Mouse (Mus musculus) kidney, postnatal 14 days (tissue): ENCODE measurements around the gene A630089N07Rik.
"Not testable (repeated sequence)": the region's sequence is repeated elsewhere in the genome, so short reads cannot be mapped to it uniquely, and the experiment has no call there.

ENCODE experiments used
- DNase-seq: peaks from one replicate; pipeline ENCODE4 v3.0.0; 2022; ENCODE audit warnings: mixed read lengths

A630089N07Rik gene

DNA sequence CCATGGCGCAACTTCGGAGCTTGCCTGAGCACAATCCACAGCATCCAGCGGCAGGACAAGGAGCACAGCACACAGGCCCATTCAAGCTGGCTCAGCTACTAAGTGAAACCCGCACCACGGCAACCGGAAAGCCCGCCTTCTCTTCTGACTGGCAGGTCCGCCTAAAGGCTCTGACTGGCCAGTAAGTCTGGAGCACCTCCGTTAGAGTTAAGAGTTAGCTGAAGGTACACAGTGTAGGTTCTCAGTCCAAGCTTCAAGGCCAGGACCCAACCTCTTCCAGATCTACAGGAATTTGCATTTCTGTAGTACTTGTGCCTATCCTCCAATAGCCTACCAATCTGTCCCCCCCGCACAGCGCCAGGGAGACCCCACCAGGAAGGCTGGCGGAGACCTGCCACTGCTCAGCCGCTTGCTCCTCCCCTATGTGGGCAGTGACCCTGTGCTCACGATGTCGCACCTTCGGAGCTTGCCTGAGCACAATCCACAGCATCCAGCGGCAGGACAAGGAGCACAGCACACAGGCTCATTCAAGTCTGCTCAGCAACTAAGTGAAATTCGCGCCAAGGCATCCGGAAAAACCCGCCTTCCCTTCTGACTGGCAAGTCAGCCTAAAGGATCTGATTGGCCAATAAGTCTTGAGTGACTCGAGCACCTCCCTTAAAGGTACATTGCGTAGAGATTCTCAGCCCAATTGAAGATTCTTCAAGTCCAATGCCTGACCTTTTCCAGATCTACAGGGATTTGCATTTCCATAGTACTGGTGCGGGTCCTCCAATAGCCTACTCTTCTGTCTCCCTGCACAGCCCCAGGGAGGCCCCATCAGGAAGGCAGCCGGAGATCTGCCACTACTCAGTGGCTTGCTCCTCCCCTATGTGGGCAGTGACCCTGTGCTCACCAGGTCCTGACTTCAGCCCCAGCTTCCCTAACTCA is at the start of gene A630089N07Rik:
Gene A630089N07Rik, minus strand, starts transcription at position 562 of the 930 bp plus-strand sequence.
- DNase-seq = peak; percentile 91

DNA sequence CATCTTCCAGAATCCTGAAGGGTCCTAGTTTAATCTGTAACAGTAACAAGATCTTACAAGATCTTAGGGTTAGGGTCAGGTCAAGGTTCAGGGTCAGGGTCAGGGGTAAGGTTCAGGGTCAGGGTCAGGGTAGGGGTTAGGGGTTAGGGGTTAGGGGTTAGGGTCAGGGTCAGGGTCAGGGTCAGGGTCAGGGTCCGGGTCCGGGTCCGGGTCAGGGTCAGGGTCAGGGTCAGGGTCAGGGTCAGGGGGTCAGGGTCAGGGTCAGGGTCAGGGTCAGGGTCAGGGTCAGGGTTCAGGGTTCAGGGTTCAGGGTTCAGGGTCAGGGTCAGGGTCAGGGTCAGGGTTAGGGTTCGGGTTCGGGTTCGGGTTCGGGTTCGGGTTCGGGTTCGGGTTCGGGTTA is 24.9 kb upstream of the A630089N07Rik start:
- no peak for DNase-seq

DNA sequence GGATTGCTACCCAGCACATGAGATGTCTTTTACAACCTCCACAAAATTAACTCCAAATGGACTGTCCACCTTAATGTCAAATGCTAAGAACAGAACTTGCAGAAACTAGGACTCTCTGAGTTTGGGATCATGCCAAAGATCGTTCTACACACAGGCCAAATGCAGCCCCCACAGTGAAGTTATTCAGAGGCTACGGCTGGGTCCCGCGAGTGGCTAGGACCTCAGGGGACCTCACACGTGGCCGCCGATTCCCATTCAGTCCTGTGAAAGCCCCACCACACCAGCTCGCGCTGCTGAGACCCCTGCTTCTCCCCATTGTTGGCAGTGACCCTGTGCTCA is 731 bp downstream of the A630089N07Rik start:
- DNase-seq = not testable (repeated sequence)

DNA sequence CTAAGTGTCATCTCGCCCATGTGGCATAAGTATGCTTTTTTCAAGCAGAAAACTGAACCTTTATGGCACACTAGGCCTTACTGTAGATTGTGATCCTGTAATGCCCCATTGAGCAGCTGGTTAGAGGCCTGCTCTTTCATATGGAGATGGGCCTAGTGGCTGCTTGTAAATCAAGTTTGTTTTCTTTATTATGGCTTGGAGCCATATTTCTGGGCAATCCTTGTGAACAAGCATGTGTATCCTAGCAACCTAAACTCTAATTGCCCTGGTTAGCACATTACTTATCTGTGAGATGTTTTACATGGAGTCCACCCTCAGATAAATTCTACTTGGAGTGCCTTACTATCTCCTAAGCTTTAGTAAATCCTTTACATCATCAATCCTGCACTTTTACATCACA is 1.1 kb downstream of the A630089N07Rik start:
- DNase-seq = not testable (repeated sequence)

DNA sequence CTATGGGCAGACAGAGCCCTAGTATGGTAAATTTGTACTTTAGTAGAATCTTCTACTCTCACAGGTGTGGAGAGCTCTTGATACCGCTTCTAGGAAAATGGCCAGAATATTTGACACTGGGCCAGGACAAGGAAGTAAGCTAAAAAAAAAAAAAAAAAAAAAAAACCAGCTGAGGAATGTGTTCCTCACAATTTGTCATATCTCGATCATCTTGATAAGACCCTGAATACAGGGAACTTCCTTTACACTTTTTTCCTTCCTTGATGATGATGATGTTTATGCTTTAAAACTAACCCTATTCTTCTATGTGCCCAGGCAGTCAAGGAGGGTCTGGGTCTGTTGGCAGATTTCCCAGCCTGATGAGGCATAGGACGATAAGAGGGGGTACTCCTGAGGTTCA is 2.9 kb downstream of the A630089N07Rik start:
- not testable (repeated sequence) for DNase-seq

DNA sequence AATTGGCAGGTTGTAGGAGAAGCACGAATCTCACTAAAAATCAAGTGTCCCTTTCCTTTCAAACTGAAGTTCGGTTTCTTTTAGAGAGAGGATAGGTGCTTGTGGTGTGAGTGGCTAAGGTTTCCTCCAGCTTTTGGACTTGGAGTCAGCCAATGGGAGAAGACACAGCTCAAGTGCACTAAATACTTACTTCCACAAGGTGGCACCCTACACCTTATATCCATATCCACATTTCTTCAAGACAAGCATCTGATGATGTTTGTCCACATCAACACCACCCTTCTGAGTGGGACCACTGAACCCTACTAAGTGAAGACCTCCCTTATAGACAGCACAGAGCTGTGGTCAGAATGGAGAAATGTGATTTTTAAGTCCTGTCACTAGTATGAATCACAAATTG is 40.6 kb downstream of the A630089N07Rik start:
- DNase-seq = peak; percentile 6

DNA sequence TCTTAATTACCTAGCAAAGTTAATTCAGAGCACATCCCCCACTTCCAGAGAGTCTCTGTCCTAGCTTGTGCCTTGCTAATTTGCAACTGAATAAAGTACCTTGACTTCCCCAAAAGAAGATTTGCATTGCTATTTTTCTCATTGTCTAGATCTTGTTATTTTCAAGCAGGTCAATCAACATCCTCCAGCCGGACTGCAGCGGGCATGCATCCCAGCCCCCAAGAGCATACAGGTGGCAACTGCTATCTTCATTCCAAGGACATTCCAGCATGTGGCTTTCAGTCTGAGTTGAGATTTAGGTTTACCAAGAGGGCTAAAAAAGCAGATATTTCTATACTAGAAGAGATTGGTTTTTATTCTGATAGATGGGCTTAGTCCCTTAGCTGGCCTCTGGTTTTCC is 47.3 kb downstream of the A630089N07Rik start:
- DNase-seq = not testable (repeated sequence)

DNA sequence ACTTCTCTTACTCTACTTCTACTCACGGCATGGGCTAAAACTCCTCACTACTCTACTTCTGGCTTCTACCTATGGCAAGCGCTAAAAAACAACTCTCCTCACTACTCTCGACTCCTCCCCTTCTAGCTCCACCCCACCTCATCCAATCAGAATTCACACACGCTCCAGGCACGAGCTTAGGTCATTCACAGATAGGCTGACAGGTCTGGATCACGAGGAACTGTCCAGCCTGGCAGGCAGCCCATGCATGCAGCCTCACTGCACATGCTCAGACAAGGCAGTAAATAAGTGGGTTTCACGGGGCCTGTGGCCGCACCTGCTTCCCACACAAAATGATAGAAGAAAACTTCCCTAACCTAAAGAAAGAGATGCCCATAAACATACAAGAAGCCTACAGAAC is 56.1 kb downstream of the A630089N07Rik start:
- DNase-seq = not testable (repeated sequence)

DNA sequence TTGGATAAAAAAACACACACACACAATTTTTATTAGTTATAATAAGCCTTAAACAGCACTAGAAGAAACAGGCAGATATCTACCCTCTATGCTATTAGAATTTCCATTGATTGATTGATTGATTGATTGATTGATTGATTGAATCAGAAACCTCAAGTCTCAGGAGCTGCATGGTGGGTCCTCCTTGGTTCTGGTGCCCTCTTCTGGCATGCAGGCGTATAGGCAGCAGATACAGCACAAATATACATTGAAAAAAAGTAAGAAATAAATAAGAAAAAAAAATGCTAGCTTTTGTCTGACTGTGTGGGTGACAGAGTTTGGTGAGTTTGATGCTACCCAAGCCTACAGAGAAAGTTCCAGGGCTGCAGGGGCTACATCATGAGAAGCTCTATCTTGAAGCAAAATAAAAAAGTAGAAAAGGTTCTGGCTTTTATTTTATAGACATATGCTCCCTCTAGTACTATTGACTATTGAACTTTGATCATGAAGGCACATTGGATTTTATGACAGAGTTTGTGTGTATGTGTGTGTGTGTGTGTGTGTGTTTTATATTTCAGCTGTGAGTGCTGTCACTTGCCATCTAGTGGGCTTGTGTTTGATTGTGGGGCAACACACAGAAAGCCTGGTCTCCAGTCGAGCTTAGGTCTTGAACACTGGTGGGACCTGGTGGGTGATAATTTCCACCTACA is 59.4 kb downstream of the A630089N07Rik start:
- no peak for DNase-seq

DNA sequence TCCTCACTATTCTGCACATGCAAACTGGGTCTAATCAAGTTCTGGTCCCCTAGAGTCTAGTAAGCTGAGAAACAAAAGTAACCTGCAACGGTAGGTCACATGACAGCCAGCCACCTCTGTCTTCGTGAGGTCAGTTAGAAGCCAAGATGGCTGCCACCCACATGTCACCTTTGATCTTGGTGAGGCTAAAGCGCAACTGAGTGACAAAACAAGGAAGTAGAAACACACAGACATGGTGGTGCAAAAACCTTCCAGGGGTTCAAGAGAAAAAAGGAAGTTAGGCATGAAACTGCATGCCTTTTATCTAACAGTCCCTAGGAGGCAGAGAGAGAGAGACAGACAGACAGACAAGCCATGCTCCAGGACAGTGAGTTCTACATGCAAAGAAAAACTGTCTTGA is 60.2 kb downstream of the A630089N07Rik start:
- no peak for DNase-seq

DNA sequence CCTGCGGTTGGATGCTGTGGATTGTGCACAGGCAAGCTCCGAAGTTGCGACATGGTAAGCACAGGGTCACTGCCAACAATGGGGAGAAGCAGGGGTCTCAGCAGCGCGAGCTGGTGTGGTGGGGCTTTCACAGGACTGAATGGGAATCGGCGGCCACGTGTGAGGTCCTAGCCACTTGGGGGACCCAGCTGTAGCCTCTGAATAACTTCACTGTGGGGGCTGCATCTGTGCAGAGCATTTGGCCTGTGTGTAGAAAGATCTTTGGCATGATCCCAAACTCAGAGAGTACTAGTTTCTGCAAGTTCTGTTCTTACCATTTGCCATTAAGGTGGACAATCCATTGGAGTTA is 84.9 kb downstream of the A630089N07Rik start:
- not testable (repeated sequence) for DNase-seq

DNA sequence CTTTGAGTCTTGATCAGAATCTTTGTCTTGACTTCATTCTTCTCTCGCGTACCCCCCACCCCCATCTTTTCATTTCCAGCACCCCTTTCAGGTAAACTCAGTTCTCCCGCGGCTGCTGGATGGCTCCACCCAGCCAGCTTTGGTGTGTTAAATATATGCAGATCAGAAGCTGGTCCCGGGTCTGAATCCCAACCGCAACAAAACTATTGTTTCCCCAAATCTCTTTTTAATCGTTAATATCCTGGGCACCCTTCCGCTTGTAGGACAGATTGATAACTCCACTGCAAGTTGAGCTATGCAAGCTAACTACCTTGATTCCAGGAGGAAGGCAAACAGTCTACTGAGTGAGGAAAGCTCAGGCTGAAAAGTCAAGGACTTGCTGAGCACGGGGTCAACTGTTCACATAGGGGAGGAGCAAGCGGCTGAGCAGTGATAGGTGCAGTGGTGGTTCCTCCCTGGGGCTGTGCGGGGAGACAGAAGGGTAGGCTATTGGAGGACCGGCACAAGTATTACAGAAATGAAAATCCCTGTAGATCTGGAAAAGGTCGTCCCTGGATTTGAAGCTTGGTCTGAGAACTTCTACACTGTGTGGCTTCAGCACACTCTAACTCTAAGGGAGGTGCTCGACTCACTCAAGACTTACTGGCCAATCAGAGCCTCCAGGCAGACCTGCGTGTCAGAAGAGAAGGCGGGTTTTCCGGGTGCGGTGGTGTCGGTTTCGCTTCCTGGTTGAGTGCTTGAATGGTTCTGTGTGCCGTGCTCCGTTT is 85.5 kb downstream of the A630089N07Rik start, which contains the start of gene B230307C23Rik:
Gene B230307C23Rik, plus strand, starts transcription at position 700 of the 767 bp plus-strand sequence.
- DNase-seq = peak; percentile 91

DNA sequence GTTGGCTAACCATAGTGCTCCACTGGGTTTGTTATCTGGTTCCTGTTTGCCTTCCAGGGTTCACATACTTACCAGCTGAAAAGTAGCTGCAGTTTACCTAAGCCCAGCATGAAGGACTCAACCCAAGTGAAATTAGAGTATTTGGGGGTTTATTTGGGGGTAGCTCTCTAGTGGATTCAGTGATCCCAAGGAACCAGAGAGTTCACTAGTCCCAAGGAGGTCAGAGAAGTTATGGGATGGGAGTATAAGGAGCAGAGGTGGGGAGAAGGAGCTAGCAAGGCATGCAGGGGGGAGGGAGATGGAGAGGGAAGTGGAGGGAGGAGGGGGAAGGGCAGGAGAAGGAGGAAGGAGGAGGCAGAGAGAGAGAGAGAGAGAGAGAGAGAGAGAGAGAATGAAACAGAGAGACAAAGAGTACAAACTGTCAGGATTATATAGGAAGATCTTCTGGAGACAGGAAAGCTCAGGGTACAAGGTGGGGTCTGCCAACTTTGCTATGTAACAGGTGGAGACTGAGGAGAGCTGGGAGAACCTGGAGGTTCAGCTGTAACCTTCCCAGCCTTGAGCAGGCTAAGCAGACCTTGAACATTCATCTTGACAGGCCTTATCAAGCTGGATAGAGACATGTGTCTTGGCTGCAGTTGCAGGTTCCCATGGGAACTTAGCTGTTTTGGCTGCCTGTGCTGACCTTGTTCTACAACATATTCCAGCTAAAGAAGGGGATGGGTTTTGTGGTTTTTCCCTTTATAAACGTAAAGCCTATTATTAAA is 86.2 kb downstream of the A630089N07Rik start:
- DNase-seq = no peak

DNA sequence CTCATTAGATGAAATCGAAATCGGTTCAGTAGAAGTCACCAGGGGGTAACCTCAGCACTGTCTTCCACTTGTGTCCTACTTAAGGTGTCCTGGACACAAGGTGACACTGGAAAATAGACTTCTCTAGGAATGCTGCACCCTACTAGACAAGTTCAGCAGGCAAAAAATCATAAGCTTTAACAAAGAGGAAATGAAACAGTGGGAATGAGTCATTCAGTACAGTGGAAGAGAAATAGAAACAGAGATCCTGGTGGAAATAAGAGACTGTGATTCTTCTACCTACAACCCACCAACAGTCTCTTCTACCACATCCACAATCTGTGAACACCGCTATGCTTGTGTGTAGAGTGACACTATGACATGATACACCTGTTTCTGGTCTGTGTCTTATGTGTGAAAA is 89.8 kb downstream of the A630089N07Rik start:
- DNase-seq = not testable (repeated sequence)

DNA sequence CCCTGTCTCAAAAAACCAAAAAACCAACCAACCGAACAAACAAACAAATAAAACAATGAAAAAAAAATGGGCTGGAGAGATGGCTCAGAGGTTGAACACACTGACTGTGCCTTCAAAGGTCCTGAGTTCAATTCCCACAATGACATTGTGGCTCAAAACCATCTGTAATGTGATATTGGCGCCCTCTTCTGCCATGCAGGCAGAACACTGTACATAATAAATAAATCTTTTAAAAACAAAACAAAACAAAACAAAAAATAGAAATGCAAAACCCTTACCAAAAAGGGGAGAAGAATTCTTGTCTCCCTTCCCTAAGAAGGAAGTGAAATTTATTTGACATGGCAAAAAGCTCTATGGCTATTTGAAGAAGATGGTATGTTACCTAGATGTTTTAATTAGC is 90.7 kb downstream of the A630089N07Rik start:
- DNase-seq = no peak

DNA sequence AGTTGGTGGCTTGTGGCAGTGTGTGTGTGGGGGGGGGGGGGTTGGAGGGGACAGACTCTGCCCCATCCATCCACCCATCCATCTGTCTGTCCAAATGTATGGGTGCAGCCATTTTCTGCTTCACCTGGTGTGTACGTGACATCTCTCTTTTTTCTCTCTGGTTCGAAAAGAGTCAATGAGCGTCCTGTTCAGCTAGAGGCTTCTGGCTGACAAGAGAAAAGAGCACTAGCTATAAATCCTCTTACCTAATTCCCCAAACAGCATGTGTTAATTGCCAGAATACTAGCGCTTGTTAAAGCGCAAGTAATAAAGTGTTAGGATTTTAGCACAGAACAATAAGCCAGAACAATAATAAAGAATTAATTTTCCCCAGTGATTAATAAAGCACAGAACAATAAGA is 97.7 kb downstream of the A630089N07Rik start:
- DNase-seq = no peak

DNA sequence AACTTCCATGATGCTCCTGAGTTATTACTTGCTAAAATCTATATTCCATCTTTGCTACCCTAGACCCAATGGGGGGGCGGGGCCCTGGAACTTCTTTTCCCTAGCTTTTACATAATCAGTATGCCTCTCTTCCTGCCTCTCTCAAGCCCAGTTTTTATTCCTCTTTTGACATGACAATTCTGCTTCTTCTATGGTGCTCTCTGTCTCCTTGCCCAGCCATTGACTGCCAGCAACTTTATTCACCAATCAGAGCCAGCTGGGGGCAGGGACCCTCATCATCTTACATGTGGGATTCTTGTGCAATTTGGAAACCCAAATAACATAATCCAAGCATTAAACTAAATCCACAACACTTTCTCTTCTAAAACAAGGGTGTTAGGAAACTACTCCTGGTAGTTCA is 100.9 kb downstream of the A630089N07Rik start:
- no peak for DNase-seq

DNA sequence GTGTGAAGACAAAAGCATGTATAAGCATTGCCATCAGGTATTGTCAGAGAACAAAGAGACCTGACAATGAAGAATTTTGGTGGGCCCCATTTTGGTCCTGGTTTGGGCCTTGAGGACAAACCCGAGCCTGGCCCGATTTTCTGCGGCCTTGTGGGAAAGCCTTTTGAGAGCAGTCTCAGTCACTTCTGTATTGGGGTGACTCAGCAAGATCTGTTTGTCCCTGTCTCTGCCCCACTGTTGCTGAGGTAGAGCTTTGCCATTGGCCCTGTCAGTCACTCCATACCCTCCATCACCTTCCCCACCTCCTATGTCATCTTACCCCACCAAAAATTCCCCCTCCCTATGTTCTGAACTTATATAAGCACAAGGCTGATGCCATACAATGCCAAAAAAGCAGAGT is 104.5 kb downstream of the A630089N07Rik start:
- no peak for DNase-seq

DNA sequence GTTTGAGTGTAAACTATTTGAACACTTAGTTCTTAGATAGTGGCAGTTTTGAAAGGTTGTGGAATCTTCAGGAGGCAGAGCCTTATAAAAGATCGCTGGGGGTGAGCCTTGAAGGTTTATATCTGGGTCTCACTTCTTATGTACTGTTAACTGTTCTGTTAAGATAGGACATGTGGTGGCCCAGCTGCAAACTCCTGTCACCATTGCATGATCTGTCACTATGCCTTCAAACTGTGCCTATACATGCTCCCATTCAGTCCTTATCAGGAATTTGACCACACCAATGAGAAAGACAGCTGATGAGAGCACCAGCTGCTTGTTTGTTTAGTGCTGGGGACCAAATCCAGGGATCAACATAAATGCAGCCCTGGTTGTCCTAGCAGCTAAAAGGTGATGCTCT is 105.0 kb downstream of the A630089N07Rik start:
- no peak for DNase-seq

DNA sequence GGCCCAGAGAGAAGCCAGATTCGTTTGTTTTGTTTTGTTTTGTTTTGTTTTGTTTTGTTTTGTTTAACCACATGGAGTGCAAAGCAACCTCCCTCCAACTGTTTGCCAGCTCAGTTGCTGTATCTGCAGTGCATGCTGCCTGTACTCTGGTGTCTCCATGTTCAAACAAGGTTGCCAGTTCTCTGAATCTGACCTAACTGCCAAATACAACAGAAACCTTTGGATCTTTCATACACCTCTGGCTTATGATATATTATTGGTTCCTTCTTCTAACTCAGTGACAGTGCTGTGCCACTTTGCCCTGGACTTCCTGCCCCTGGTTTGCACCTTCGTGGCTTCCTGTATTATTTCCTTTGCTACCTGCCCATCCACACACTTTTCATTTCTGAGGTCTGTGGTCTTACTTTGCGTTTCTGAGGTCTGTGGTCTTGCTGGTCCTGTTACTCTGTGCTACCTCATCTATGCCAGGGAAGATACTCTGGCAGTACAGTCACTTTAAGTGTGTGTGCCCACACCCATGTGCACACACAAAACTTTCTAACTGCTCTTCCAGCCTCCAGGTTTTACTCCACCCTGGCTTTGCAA is 118.2 kb downstream of the A630089N07Rik start:
- DNase-seq = no peak

DNA sequence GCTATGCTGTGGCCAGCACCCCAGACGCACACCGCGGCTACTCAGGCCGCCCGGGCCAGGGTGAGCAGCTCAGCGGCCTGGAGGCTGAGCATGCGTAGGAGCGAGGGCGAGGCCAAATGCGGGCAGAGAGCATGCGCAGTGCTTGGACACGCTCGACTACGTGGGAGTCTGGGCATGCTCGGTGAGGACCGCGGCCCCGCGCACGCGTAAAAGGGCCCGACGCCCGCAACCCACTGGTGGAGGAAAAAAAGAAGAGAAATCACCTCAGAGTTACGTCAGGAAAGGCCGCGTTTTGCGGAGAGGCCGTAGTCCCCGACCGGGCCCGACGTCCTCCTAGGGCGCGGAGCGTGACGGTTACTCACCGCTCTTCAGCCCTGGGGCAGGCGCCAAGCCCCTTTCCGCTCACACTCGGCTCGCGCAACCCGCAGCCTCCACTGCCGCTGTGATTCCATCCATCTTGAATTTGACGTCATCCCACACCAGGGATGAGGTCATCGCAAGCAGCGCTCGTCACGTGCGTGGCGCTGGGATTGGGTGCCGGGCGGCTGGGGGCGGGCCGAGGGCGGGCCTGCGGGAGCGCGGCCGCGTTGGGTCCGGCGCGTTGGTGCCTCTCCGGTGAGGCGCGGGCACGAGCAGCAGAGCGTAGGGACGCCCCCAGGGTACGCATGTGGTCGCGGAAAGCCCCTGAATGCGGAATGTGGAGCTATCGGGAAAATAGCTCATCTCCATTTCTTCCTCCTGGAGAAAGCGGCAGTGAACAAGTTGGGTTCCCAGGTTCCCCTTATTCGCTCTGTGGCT is 119.9 kb downstream of the A630089N07Rik start, which contains the start of the genes C2cd2 and Zbtb21:
Gene C2cd2, minus strand, starts transcription at position 448 of the 798 bp plus-strand sequence.
Gene Zbtb21, minus strand, starts transcription at position 472 of the 798 bp plus-strand sequence.
- peak; percentile 98 for DNase-seq
